Mouse (Mus musculus): ENCODE measurements around the gene Tnfsf14.

DNA sequence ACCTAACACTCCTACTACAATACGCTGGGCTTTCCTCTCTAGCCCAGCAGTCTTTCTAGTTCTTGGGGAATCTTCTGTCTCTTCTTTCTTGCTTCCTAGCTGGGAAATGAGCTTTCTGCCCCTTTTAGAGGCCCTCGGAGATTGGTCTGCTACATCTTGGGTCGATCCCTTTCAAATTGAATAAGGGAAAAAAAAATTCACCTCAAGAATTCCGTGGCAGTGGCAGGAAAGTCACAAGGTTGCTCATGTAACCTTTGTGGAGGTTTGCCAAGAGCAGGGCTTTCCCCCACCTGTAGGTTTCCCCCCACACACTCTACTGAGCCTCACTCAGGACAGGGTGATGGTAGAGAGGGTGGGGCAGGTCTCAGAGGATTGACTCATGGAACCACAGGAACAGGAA lies 40.2 kb downstream of the Tnfsf14 start:
- TF ChIP-seq CTCF (IDR thresholded peaks at IDR 0.05) = no peak
- no peak for TF ChIP-seq EP300 (IDR thresholded peaks at IDR 0.05)

Measured in lung, postnatal 0 days (tissue).